Mouse (Mus musculus) limb, embryonic 15.5 days (tissue): ENCODE measurements around the gene Klf3. TPM values are rescaled to one million over a fixed set of nuclear protein-coding genes. Genes with fewer than 3 reads are reported as not detected.

Experiments used
- ATAC-seq: fragments of 200-750 bp; cut with Nextera tagmentation; 2 replicates; pipeline ENCODE4 v1.8.0; 2017; ENCODE audit warnings: low read depth, moderate TSS enrichment; ENCODE audit not compliant: insufficient number of reproducible peaks, low FRiP score, low TSS enrichment
- H3K27ac ChIP-seq: fragments of 300-500 bp; sonication (generic); 2 replicates; pipeline ENCODE4 v1.5.1; 2015; ENCODE audit warnings: moderate library complexity, mild to moderate bottlenecking, inconsistent platforms
- H3K27me3 ChIP-seq: fragments of 300-500 bp; sonication (generic); 2 replicates; pipeline ENCODE4 v1.6.1; 2015; ENCODE audit warnings: inconsistent platforms
- H3K36me3 ChIP-seq: fragments of 300-500 bp; sonication (generic); 2 replicates; pipeline ENCODE4 v1.6.1; 2015; ENCODE audit warnings: inconsistent platforms
- H3K4me1 ChIP-seq: fragments of 300-500 bp; sonication (generic); 2 replicates; pipeline ENCODE4 v1.6.1; 2015; ENCODE audit warnings: inconsistent platforms
- H3K4me2 ChIP-seq: fragments of 300-500 bp; sonication (generic); 2 replicates; pipeline ENCODE4 v1.6.1; 2015; ENCODE audit warnings: mild to moderate bottlenecking, inconsistent platforms
- H3K4me3 ChIP-seq: fragments of 300-500 bp; sonication (generic); 2 replicates; pipeline ENCODE4 v1.5.1; 2015; ENCODE audit warnings: mild to moderate bottlenecking, inconsistent platforms
- H3K9ac ChIP-seq: fragments of 300-500 bp; sonication (generic); 2 replicates; pipeline ENCODE4 v1.6.1; 2015; ENCODE audit warnings: inconsistent platforms
- H3K9me3 ChIP-seq: fragments of 300-500 bp; sonication (generic); 2 replicates; pipeline ENCODE4 v1.6.1; 2016; ENCODE audit warnings: inconsistent platforms
- WGBS: fragments of 180-500 bp; shearing (Covaris S2); methylation state at CpG from one replicate; pipeline ENCODE4 v1.1.7; 2015; 5-methylcytosine and 5-hydroxymethylcytosine counted together
- polyA plus RNA-seq: library from polyadenylated mRNA; unstranded; fragments of >200 nt; fragmentation: Nextera tagmentation; extraction: Ambion mirVana; gene quantifications from 2 replicates; pipeline ENCODE4 v1.2.1, GENCODE M21; 2015

Gene Klf3
- polyA plus RNA-seq: 86.7 and 89.6 TPM in 2 replicates

- peak within 1 kb of the TSS; percentile 60 for H3K4me2 ChIP-seq
These were observed at the start of gene Klf3 for GRCm38 (mm10) chr5:64802795-64803719. Klf3 (plus strand) TSS chr5:64803388.

GRCm38 (mm10) chr5:64762295-64762694 lies 40.9 kb upstream of the Klf3 start:
- Histone ChIP-seq H3K9me3 (no peaks in the 10 kb centered on the region), H3K4me1 (no peaks in the 10 kb centered on the region)

More at GRCm38 (mm10) chr5:64802795-64803719, at the start of gene Klf3:
- no peaks in the 10 kb centered on the region for H3K27me3 ChIP-seq
- peak within 1 kb of the TSS; percentile 99 for H3K27ac ChIP-seq
- peak; percentile 93 for ATAC-seq
- peak within 1 kb of the TSS; percentile 85 for H3K4me3 ChIP-seq
- no peaks in the 10 kb centered on the region for H3K36me3 ChIP-seq
- H3K4me1 ChIP-seq: peaks cover 26% of the 10 kb centered on the region
- H3K9ac ChIP-seq: peak within 1 kb of the TSS; percentile 92
- WGBS: under 1% methylated on average over 68 of the region's 116 CpGs
- H3K9me3 ChIP-seq: no peaks in the 10 kb centered on the region

GRCm38 (mm10) chr5:64764452-64764851 lies 38.7 kb upstream of the Klf3 start:
- Histone ChIP-seq H3K9ac (no peak overlapping the region), H3K4me1 (no peaks in the 10 kb centered on the region), H3K27ac (no peak overlapping the region), H3K4me3 (no peak overlapping the region), H3K9me3 (no peaks in the 10 kb centered on the region), H3K4me2 (no peak overlapping the region), H3K27me3 (no peaks in the 10 kb centered on the region), H3K36me3 (no peaks in the 10 kb centered on the region)
- ATAC-seq: no peak

More at GRCm38 (mm10) chr5:64762295-64762694, 40.9 kb upstream of the Klf3 start:
- Histone ChIP-seq H3K9ac (no peak overlapping the region), H3K4me3 (no peak overlapping the region), H3K27me3 (no peaks in the 10 kb centered on the region), H3K27ac (no peak overlapping the region), H3K36me3 (no peaks in the 10 kb centered on the region), H3K4me2 (no peak overlapping the region)
- WGBS: 88% methylated on average over 4 of the region's 4 CpGs
- no peak for ATAC-seq

- no peak overlapping the region for H3K4me3 ChIP-seq
- no peak overlapping the region for H3K27ac ChIP-seq
- H3K9me3 ChIP-seq: no peaks in the 10 kb centered on the region
- no peak overlapping the region for H3K4me2 ChIP-seq
- H3K27me3 ChIP-seq: no peaks in the 10 kb centered on the region
- no peaks in the 10 kb centered on the region for H3K4me1 ChIP-seq
- ATAC-seq: no peak
- no peak overlapping the region for H3K9ac ChIP-seq
- H3K36me3 ChIP-seq: no peaks in the 10 kb centered on the region
- 100% methylated on average over 1 of the region's 1 CpGs for WGBS
These were observed 37.4 kb upstream of the Klf3 start for GRCm38 (mm10) chr5:64765765-64766164.

GRCm38 (mm10) chr5:64766626-64767025 lies 36.6 kb upstream of the Klf3 start:
- WGBS: 95% methylated on average over 2 of the region's 2 CpGs

GRCm38 (mm10) chr5:64771619-64772018 lies 31.6 kb upstream of the Klf3 start:
- Histone ChIP-seq H3K4me1 (no peaks in the 10 kb centered on the region), H3K9ac (no peak overlapping the region), H3K9me3 (no peaks in the 10 kb centered on the region), H3K27me3 (no peaks in the 10 kb centered on the region), H3K4me2 (no peak overlapping the region), H3K36me3 (no peaks in the 10 kb centered on the region), H3K27ac (no peak overlapping the region), H3K4me3 (no peak overlapping the region)
- no peak for ATAC-seq
- WGBS: 84% methylated on average over 2 of the region's 2 CpGs

More at GRCm38 (mm10) chr5:64766626-64767025, 36.6 kb upstream of the Klf3 start:
- no peaks in the 10 kb centered on the region for H3K27me3 ChIP-seq
- no peak overlapping the region for H3K27ac ChIP-seq
- no peak overlapping the region for H3K4me2 ChIP-seq
- H3K9me3 ChIP-seq: no peaks in the 10 kb centered on the region
- ATAC-seq: no peak
- no peaks in the 10 kb centered on the region for H3K36me3 ChIP-seq
- no peaks in the 10 kb centered on the region for H3K4me1 ChIP-seq
- no peak overlapping the region for H3K4me3 ChIP-seq
- no peak overlapping the region for H3K9ac ChIP-seq

GRCm38 (mm10) chr5:64778211-64778610 lies 25.0 kb upstream of the Klf3 start:
- H3K36me3 ChIP-seq: no peaks in the 10 kb centered on the region
- H3K4me3 ChIP-seq: no peak overlapping the region
- no peaks in the 10 kb centered on the region for H3K9me3 ChIP-seq
- ATAC-seq: no peak
- H3K27ac ChIP-seq: no peak overlapping the region
- no peak overlapping the region for H3K9ac ChIP-seq
- H3K4me1 ChIP-seq: no peaks in the 10 kb centered on the region
- no peaks in the 10 kb centered on the region for H3K27me3 ChIP-seq
- H3K4me2 ChIP-seq: no peak overlapping the region
- 87% methylated on average over 5 of the region's 5 CpGs for WGBS

- 70% methylated on average over 2 of the region's 2 CpGs for WGBS
- H3K9me3 ChIP-seq: no peaks in the 10 kb centered on the region
- H3K36me3 ChIP-seq: no peaks in the 10 kb centered on the region
- H3K27ac ChIP-seq: no peak overlapping the region
- H3K27me3 ChIP-seq: no peaks in the 10 kb centered on the region
- no peak overlapping the region for H3K4me3 ChIP-seq
- no peaks in the 10 kb centered on the region for H3K4me1 ChIP-seq
- no peak overlapping the region for H3K9ac ChIP-seq
- H3K4me2 ChIP-seq: no peak overlapping the region
- ATAC-seq: no peak
These were observed 23.9 kb upstream of the Klf3 start for GRCm38 (mm10) chr5:64779285-64779684.

- Histone ChIP-seq H3K27me3 (no peaks in the 10 kb centered on the region), H3K36me3 (no peaks in the 10 kb centered on the region), H3K4me3 (no peak overlapping the region), H3K27ac (no peak overlapping the region), H3K4me2 (no peak overlapping the region), H3K4me1 (no peaks in the 10 kb centered on the region), H3K9me3 (no peaks in the 10 kb centered on the region), H3K9ac (no peak overlapping the region)
- ATAC-seq: no peak
- WGBS: 74% methylated on average over 7 of the region's 7 CpGs
These were observed 22.4 kb upstream of the Klf3 start for GRCm38 (mm10) chr5:64780778-64781177.

- no peak overlapping the region for H3K4me2 ChIP-seq
- no peak overlapping the region for H3K27ac ChIP-seq
- no peaks in the 10 kb centered on the region for H3K36me3 ChIP-seq
- no peaks in the 10 kb centered on the region for H3K9me3 ChIP-seq
- no peak for ATAC-seq
- H3K4me1 ChIP-seq: no peaks in the 10 kb centered on the region
- H3K27me3 ChIP-seq: no peaks in the 10 kb centered on the region
- no peak overlapping the region for H3K4me3 ChIP-seq
- no peak overlapping the region for H3K9ac ChIP-seq
- WGBS: 97% methylated on average over 1 of the region's 1 CpGs
These were observed 15.0 kb upstream of the Klf3 start for GRCm38 (mm10) chr5:64788175-64788574.

GRCm38 (mm10) chr5:64798209-64798608 lies 5.0 kb upstream of the Klf3 start:
- no peak overlapping the region for H3K4me2 ChIP-seq
- no peak overlapping the region for H3K27ac ChIP-seq
- H3K4me1 ChIP-seq: peaks cover 7% of the 10 kb centered on the region
- H3K4me3 ChIP-seq: no peak overlapping the region
- H3K36me3 ChIP-seq: no peaks in the 10 kb centered on the region
- H3K27me3 ChIP-seq: no peaks in the 10 kb centered on the region
- no peak for ATAC-seq
- no peak overlapping the region for H3K9ac ChIP-seq
- 81% methylated on average over 4 of the region's 4 CpGs for WGBS
- H3K9me3 ChIP-seq: no peaks in the 10 kb centered on the region

GRCm38 (mm10) chr5:64801545-64801944 lies 1.6 kb upstream of the Klf3 start:
- ATAC-seq: no peak
- Histone ChIP-seq H3K27me3 (no peaks in the 10 kb centered on the region), H3K27ac (no peak overlapping the region), H3K4me2 (no peak overlapping the region), H3K9me3 (no peaks in the 10 kb centered on the region), H3K4me3 (no peak overlapping the region), H3K4me1 (peaks cover 23% of the 10 kb centered on the region), H3K9ac (no peak overlapping the region), H3K36me3 (no peaks in the 10 kb centered on the region)
- 76% methylated on average over 2 of the region's 2 CpGs for WGBS
